Mouse (Mus musculus): ENCODE data around the gene AU040320.

The AU040320 gene

DNA sequence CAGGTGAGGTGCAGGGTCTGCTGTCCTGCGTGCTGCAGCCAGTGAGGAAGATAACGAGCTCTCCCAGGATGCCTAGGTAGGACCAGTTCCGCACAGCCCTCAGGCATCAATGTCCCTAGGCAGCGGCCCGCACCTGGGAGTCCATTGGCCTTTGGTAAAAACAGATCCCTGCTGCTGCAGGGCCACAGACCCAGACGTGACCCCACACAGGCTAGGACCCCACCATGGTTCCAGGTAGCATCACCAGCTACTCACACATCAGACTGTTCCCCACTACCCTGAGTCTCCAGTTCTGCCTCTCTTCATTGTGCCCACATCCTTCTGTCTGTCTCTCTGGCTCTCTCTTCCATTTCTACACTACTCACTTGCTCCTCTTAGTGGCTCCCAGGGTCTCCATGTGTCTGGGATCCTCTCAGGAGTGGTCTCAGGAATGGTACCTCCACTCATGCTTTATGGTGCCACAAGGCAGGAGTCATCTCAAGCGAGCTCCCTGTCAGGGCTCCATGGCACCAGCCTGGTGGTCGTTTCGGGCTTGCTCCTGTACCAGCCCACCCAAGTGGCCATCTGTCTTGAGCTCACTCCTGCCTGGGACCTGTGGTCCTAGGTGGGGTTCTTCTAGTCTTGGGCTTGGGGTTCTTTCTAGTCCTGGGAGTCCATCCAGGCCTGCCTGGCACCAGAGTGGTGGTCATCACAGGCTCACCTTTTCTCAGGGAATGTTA is 107.1 kb downstream of the AU040320 start:
- no peak for DNase-seq (ENCODE audit: low spot score)

- DNase-seq (ENCODE audit: low spot score), result no peak
Measured at GRCm38 (mm10) chr4:126861514-126862266, 108.3 kb downstream of the AU040320 start.

DNA sequence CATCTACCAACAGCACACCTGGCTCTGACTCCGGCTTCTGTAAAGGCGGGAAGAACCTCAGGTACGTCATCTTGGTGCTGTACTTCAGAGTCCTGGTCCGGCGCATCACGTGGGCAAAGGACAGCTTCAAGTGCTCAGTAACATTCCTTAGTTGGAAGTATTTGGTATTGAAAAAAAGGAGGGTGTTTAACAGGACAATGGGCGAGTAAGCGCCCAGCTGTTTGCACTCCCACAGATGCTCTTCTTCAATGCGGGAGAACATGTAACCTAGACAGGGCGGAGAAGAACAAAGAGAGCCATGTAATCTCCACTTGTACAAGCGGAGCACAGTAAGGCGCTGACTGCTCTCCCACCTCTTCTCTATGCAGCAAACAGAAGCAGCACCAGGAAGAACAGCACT is 115.4 kb downstream of the AU040320 start:
- no peak for DNase-seq (ENCODE audit: low spot score)

- no peak for DNase-seq (ENCODE audit: low spot score)
Measured at GRCm38 (mm10) chr4:126872717-126873116, 119.4 kb downstream of the AU040320 start.

- peak; percentile 15 for DNase-seq (ENCODE audit: low spot score)
Measured at GRCm38 (mm10) chr4:126879560-126880275, 126.4 kb downstream of the AU040320 start.

DNA sequence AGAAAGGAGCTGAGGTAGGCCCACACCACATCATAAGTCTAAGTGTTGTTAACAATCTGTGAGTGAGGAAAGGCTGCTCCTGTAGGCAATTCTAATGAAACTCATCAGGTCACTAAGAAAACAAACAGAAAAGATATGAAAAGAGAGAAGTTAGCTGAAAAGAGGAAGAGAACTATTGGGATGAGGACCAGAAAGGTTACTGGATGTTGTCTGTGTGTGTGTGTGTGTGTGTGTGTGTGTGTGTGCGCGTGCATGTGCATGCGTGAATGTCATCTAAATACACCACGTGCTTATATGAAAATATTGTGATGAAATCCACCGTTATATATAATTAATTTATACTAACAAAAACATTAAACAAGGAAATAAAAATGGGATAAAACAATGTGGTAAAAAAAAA is 130.3 kb downstream of the AU040320 start:
- DNase-seq (ENCODE audit: low spot score), result no peak

DNA sequence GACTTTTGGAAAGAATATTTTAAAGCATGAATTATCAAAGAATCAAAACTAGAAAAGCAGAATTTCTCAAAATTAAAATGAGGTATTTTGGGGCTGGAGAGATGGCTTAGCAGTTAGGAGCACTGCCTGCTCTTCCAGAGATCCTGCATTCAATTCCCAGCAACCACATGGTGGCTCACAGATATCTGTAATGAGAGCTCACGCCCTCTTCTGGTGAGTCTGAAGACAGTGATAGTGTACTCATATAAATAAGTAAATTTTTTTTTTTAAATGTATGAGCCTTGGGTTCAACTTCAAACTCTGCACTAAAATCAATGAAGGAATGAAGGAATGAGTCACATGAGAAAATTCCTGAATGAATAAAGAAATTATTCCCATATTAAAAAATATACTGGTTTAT is 132.6 kb downstream of the AU040320 start:
- no peak for DNase-seq (ENCODE audit: low spot score)

- no peak for DNase-seq (ENCODE audit: low spot score)
Measured at GRCm38 (mm10) chr4:126889879-126890278, 136.5 kb downstream of the AU040320 start.

Data from yolk sac, embryonic 10.5 days (tissue).